In genomic region chr3:69005338-69006245, GRCm38 (mm10) we compare ENCODE assay signal across 7 mouse cellular contexts. TPM values are rescaled to one million over a fixed set of nuclear protein-coding genes. Genes with fewer than 3 reads are reported as not detected.
DNase-seq lines count a peak whose midpoint lies in the region; ATAC-seq lines count a peak whose summit lies in the region.

No protein-coding gene starts in this region.

- peak overlapping the region; percentile 98 for H3K4me3 ChIP-seq in intestine, embryonic 15.5 days (replicated peaks)
- H3K4me3 ChIP-seq in limb, embryonic 13.5 days = peak overlapping the region; percentile 98
- peak overlapping the region; percentile 96 for H3K4me3 ChIP-seq in midbrain, embryonic 14.5 days (replicated peaks; ENCODE audit: low read depth, low read length)

- peak overlapping the region; percentile 80 for H3K4me2 ChIP-seq in intestine, embryonic 15.5 days (replicated peaks)
- H3K4me2 ChIP-seq in limb, embryonic 13.5 days (replicated peaks) = peak overlapping the region; percentile 78
- peak overlapping the region; percentile 94 for H3K4me2 ChIP-seq in midbrain, embryonic 14.5 days (ENCODE audit: low read length)

- intact Hi-C loops in gastrocnemius, postnatal 36 days (cut with DNase I) = loop anchor here (5.0 kb wide), 1 partner anchor 37 kb away; the partner anchor contains the start of gene Trim59

- DNase-seq in adrenal gland, adult 2 months = peak; percentile 82
- peak; percentile 69 for DNase-seq in embryo, embryonic 10.5 days (ENCODE audit: low spot score)
- DNase-seq in gastrocnemius, postnatal 36 days = peak; percentile 33 to 44
- DNase-seq in midbrain, embryonic 14.5 days = peak; percentile 63
- DNase-seq in spleen, adult 18-20 months = peak; percentile 55 to 58

- peak overlapping the region; percentile 97 for H3K9ac ChIP-seq in intestine, embryonic 15.5 days
- peak overlapping the region; percentile 93 for H3K9ac ChIP-seq in limb, embryonic 13.5 days
- peak overlapping the region; percentile 65 for H3K9ac ChIP-seq in midbrain, embryonic 14.5 days (replicated peaks; ENCODE audit: low read length)

- H3K4me1 ChIP-seq in intestine, embryonic 15.5 days (replicated peaks) = 0 out of 2 replicates have a peak, but pooled peaks cover 4% of the 10 kb centered on the region
- H3K4me1 ChIP-seq in limb, embryonic 13.5 days = peaks cover 9% of the 10 kb centered on the region
- 0 out of 2 replicates have a peak, but pooled peaks cover 5% of the 10 kb centered on the region for H3K4me1 ChIP-seq in midbrain, embryonic 14.5 days (ENCODE audit: control insufficient read depth, insufficient read depth, low read length)

- WGBS in intestine, embryonic 15.5 days = under 1% methylated on average over 72 of the region's 72 CpGs
- WGBS in limb, embryonic 13.5 days = under 1% methylated on average over 72 of the region's 72 CpGs
- 0% methylated on average over 72 of the region's 72 CpGs for WGBS in midbrain, embryonic 14.5 days

- H3K9me3 ChIP-seq in intestine, embryonic 15.5 days = no peaks in the 10 kb centered on the region
- no peaks in the 10 kb centered on the region for H3K9me3 ChIP-seq in limb, embryonic 13.5 days
- no peaks in the 10 kb centered on the region for H3K9me3 ChIP-seq in midbrain, embryonic 14.5 days (ENCODE audit: control insufficient read depth, low read length)

- H3K27me3 ChIP-seq in intestine, embryonic 15.5 days (replicated peaks) = no peaks in the 10 kb centered on the region
- no peaks in the 10 kb centered on the region for H3K27me3 ChIP-seq in limb, embryonic 13.5 days
- no peaks in the 10 kb centered on the region for H3K27me3 ChIP-seq in midbrain, embryonic 14.5 days (ENCODE audit: control insufficient read depth, insufficient read depth, low read length)

- ATAC-seq in intestine, embryonic 15.5 days = peak; percentile 23
- ATAC-seq in limb, embryonic 13.5 days (ENCODE audit: low FRiP score, low read depth) = peak; percentile 42; the same call in 1 of the 2 replicates
- ATAC-seq in midbrain, embryonic 14.5 days (ENCODE audit: low FRiP score, low TSS enrichment) = peak; percentile 58

- H3K36me3 ChIP-seq in intestine, embryonic 15.5 days = no peaks in the 10 kb centered on the region
- no peaks in the 10 kb centered on the region for H3K36me3 ChIP-seq in limb, embryonic 13.5 days
- no peaks in the 10 kb centered on the region for H3K36me3 ChIP-seq in midbrain, embryonic 14.5 days (ENCODE audit: control insufficient read depth, insufficient read depth, low read length)

- peak overlapping the region; percentile 96 for H3K27ac ChIP-seq in intestine, embryonic 15.5 days
- H3K27ac ChIP-seq in limb, embryonic 13.5 days = peak overlapping the region; percentile 94
- peak overlapping the region; percentile 71 for H3K27ac ChIP-seq in midbrain, embryonic 14.5 days (replicated peaks; ENCODE audit: low read depth, low read length)

RNA-seq across cellular contexts. Expression of gene Smc4, which starts 1.1 kb away (rescaled TPM):
- 10 to 100 TPM; 26.1 to 26.9 TPM for total RNA-seq in adrenal gland, adult 2 months (2021)
- polyA plus RNA-seq in adrenal gland, adult 2 months (2012; rRNA removed) = 5.7 and 6.2 TPM in 2 replicates
- 1 to 10 TPM; 7.6 to 9.0 TPM for total RNA-seq in gastrocnemius, postnatal 36 days (2021)
- polyA plus RNA-seq in intestine, embryonic 15.5 days (2015; fragmentation: Nextera tagmentation; extraction: Ambion mirVana) = 131 and 157 TPM in 2 replicates
- polyA plus RNA-seq in limb, embryonic 13.5 days (2015; fragmentation: Nextera tagmentation; extraction: Ambion mirVana) = 173 and 176 TPM in 2 replicates
- polyA plus RNA-seq in midbrain, embryonic 14.5 days (2014; fragmentation: Nextera tagmentation; extraction: Ambion mirVana) = 32.9 and 47.8 TPM in 2 replicates

RNA-seq across cellular contexts. Expression of gene Ift80, which starts 1.2 kb away (rescaled TPM):
- total RNA-seq in adrenal gland, adult 2 months (2021) = 10 to 100 TPM; 21.1 to 31.4 TPM
- 0.64 and 0.88 TPM in 2 replicates for polyA plus RNA-seq in adrenal gland, adult 2 months (2012; rRNA removed)
- 1 to 10 TPM; 2.6 to 3.9 TPM for total RNA-seq in gastrocnemius, postnatal 36 days (2021)
- polyA plus RNA-seq in intestine, embryonic 15.5 days (2015; fragmentation: Nextera tagmentation; extraction: Ambion mirVana) = 8.4 and 9.7 TPM in 2 replicates
- polyA plus RNA-seq in limb, embryonic 13.5 days (2015; fragmentation: Nextera tagmentation; extraction: Ambion mirVana) = 18.8 and 21.8 TPM in 2 replicates
- 5.6 and 11.2 TPM in 2 replicates for polyA plus RNA-seq in midbrain, embryonic 14.5 days (2014; fragmentation: Nextera tagmentation; extraction: Ambion mirVana)

RNA-seq across cellular contexts. Expression of gene Trim59, which starts 39.0 kb away (rescaled TPM):
- total RNA-seq in adrenal gland, adult 2 months (2021) = 1 to 10 TPM; 5.4 to 6.7 TPM
- 0.78 and 0.97 TPM in 2 replicates for polyA plus RNA-seq in adrenal gland, adult 2 months (2012; rRNA removed)
- total RNA-seq in gastrocnemius, postnatal 36 days (2021) = 1 to 10 TPM in 1 of 2 experiments, under 1 TPM in 1; 0.91 to 1.4 TPM
- polyA plus RNA-seq in intestine, embryonic 15.5 days (2015; fragmentation: Nextera tagmentation; extraction: Ambion mirVana) = 70.7 and 86.9 TPM in 2 replicates
- 124 TPM in 2 replicates for polyA plus RNA-seq in limb, embryonic 13.5 days (2015; fragmentation: Nextera tagmentation; extraction: Ambion mirVana)
- polyA plus RNA-seq in midbrain, embryonic 14.5 days (2014; fragmentation: Nextera tagmentation; extraction: Ambion mirVana) = 39.8 and 57.5 TPM in 2 replicates

Comparison
In these comparisons a context has a peak if more than half of its experiments do, and no peak if none do; other contexts are left out.
1. Peak in every context shown above with its lines: DNase-seq, ATAC-seq, H3K4me3 ChIP-seq and H3K27ac ChIP-seq.
2. RNA of gene Trim59, which starts 39.0 kb away (polyA plus RNA-seq): 124 TPM in limb, embryonic 13.5 days, 70.7 to 86.9 TPM in intestine, embryonic 15.5 days and 39.8 to 57.5 TPM in midbrain, embryonic 14.5 days; 0.78 to 0.97 TPM in adrenal gland, adult 2 months; every median in the first group is over 10 times any median in the second.